Mouse (Mus musculus): ENCODE results near the gene Serpinb9b. TPM values are rescaled to one million over a fixed set of nuclear protein-coding genes. Genes with fewer than 3 reads are reported as not detected.

Serpinb9b gene
- total and polyA plus RNA-seq, 2 experiments from 2014 or later, result 0.36 to 0.66 TPM

DNA sequence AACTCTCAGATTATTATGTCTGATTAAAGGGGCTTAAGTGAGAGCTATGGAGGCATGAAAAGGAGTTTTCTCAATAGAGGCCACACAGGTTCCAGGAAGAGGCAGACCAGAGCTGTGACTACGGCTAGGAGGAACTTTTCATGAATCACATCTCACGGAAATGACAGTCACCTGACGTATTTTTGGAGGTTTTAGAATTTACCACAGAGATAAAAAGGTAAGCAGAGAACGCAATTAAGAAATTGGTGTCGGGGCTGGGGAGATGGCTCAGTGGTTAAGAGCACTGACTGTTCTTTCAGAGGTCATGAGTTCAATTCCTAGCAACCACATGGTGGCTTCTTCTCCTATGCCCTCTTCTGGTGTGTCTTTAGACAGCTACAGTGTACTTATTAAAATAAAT lies 25.9 kb upstream of the Serpinb9b start:
- WGBS, result 91% methylated on average over 5 of the region's 5 CpGs
- Histone ChIP-seq H3K9me3 (ENCODE audit: low read length) (no peaks in the 10 kb centered on the region), H3K27me3 (ENCODE audit: insufficient read depth, low read length) (no peaks in the 10 kb centered on the region), H3K4me2 (ENCODE audit: low read depth, low read length, poor library complexity, severe bottlenecking) (no peak overlapping the region), H3K4me1 (ENCODE audit: insufficient read depth, low read length) (0 out of 2 replicates have a peak, but pooled peaks cover 2% of the 10 kb centered on the region), H3K27ac (ENCODE audit: low read depth, low read length) (no peak overlapping the region), H3K4me3 (ENCODE audit: low read depth, low read length) (no peak overlapping the region), H3K9ac (replicated peaks; ENCODE audit: low read length, poor library complexity, severe bottlenecking) (no peak overlapping the region), H3K36me3 (ENCODE audit: insufficient read depth, low read length) (no peaks in the 10 kb centered on the region)
- no peak for TF ChIP-seq CTCF (IDR thresholded peaks at IDR 0.05)
- no peak for DNase-seq (ENCODE audit: low spot score)
- no peak for ATAC-seq (ENCODE audit: low FRiP score)

- no peaks in the 10 kb centered on the region for H3K36me3 ChIP-seq (ENCODE audit: insufficient read depth, low read length)
- no peak for ATAC-seq (ENCODE audit: low FRiP score)
- no peaks in the 10 kb centered on the region for H3K9me3 ChIP-seq (ENCODE audit: low read length)
- H3K9ac ChIP-seq (replicated peaks; ENCODE audit: low read length, poor library complexity, severe bottlenecking), result no peak within 1 kb of the TSS
- 82% methylated on average over 3 of the region's 3 CpGs for WGBS
- H3K4me1 ChIP-seq (ENCODE audit: insufficient read depth, low read length), result 0 out of 2 replicates have a peak, but pooled peaks cover 2% of the 10 kb centered on the region
- peak within 1 kb of the TSS; percentile 2; the same call in 1 of the 2 replicates for H3K27ac ChIP-seq (ENCODE audit: low read depth, low read length)
- no peak within 1 kb of the TSS for H3K4me3 ChIP-seq (ENCODE audit: low read depth, low read length)
- TF ChIP-seq CTCF (IDR thresholded peaks at IDR 0.05), result no peak
- H3K27me3 ChIP-seq (ENCODE audit: insufficient read depth, low read length), result no peaks in the 10 kb centered on the region
- DNase-seq (ENCODE audit: low spot score), result no peak
- no peak within 1 kb of the TSS for H3K4me2 ChIP-seq (ENCODE audit: low read depth, low read length, poor library complexity, severe bottlenecking)
These were observed 24.3 kb upstream of the Serpinb9b start, which contains the start of gene Serpinb9 for GRCm38 (mm10) chr13:33002950-33003349. Gene Serpinb9 (plus strand): TSS chr13:33003250.

- ATAC-seq (ENCODE audit: low FRiP score) (0 out of 2 replicates have a peak, but pooled peaks have one; percentile 25), DNase-seq (ENCODE audit: low spot score) (no peak)
- Histone ChIP-seq H3K36me3 (ENCODE audit: insufficient read depth, low read length) (no peaks in the 10 kb centered on the region), H3K4me2 (ENCODE audit: low read depth, low read length, poor library complexity, severe bottlenecking) (peak overlapping the region; percentile 47), H3K27me3 (ENCODE audit: insufficient read depth, low read length) (no peaks in the 10 kb centered on the region), H3K9me3 (ENCODE audit: low read length) (no peaks in the 10 kb centered on the region), H3K4me3 (ENCODE audit: low read depth, low read length) (peak overlapping the region; percentile 22; the same call in 1 of the 2 replicates), H3K4me1 (ENCODE audit: insufficient read depth, low read length) (0 out of 2 replicates have a peak, but pooled peaks cover 2% of the 10 kb centered on the region), H3K9ac (replicated peaks; ENCODE audit: low read length, poor library complexity, severe bottlenecking) (no peak overlapping the region), H3K27ac (ENCODE audit: low read depth, low read length) (peak overlapping the region; percentile 2; the same call in 1 of the 2 replicates)
- 71% methylated on average over 9 of the region's 9 CpGs for WGBS
- no peak for TF ChIP-seq CTCF (IDR thresholded peaks at IDR 0.05)
These were observed 23.4 kb upstream of the Serpinb9b start for GRCm38 (mm10) chr13:33003523-33004413.

GRCm38 (mm10) chr13:33004414-33005105 lies 22.7 kb upstream of the Serpinb9b start:
- peak overlapping the region; percentile 2; the same call in 1 of the 2 replicates for H3K27ac ChIP-seq (ENCODE audit: low read depth, low read length)
- peak; percentile 85 for ATAC-seq (ENCODE audit: low FRiP score)
- no peaks in the 10 kb centered on the region for H3K9me3 ChIP-seq (ENCODE audit: low read length)
- 0 out of 2 replicates have a peak, but pooled peaks cover 2% of the 10 kb centered on the region for H3K4me1 ChIP-seq (ENCODE audit: insufficient read depth, low read length)
- TF ChIP-seq CTCF (IDR thresholded peaks at IDR 0.05), result peak; percentile 75
- no peaks in the 10 kb centered on the region for H3K27me3 ChIP-seq (ENCODE audit: insufficient read depth, low read length)
- peak overlapping the region; percentile 47 for H3K4me2 ChIP-seq (ENCODE audit: low read depth, low read length, poor library complexity, severe bottlenecking)
- DNase-seq (ENCODE audit: low spot score), result peak; percentile 76
- H3K36me3 ChIP-seq (ENCODE audit: insufficient read depth, low read length), result no peaks in the 10 kb centered on the region
- WGBS, result 15% methylated on average over 12 of the region's 12 CpGs
- H3K4me3 ChIP-seq (ENCODE audit: low read depth, low read length), result peak overlapping the region; percentile 22; the same call in 1 of the 2 replicates
- H3K9ac ChIP-seq (replicated peaks; ENCODE audit: low read length, poor library complexity, severe bottlenecking), result 0 out of 2 replicates have a peak overlapping the region, but pooled peaks have one; percentile 25

DNA sequence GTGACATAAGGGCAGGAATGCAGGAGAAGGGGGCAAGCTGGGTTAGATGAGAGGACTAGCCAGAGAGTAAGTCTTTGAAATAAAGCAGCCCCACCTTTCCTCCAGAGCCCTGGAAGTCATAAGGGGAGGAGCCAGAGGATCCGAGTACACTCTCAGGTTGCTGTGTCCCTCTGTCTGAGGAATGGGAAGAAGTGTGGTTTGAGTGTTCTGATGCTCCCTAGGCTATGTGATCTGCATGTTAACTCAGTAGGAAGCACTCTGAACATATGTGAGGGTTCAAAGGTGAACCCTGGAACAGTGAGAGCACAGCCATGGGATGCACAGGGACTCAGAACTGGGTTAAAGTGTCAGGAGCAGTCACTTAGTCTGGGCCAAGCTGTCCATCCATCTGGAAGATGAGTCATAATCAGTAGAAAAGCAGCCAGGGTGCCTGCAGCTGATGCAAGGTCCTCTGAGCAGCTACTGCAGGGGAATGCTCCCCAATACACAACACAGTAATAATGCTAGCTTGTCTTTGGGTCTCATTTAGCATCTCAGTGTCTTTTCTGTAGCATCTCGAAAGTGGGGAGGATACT lies 21.6 kb upstream of the Serpinb9b start:
- Histone ChIP-seq H3K4me1 (ENCODE audit: insufficient read depth, low read length) (0 out of 2 replicates have a peak, but pooled peaks cover 2% of the 10 kb centered on the region), H3K9me3 (ENCODE audit: low read length) (no peaks in the 10 kb centered on the region), H3K27ac (ENCODE audit: low read depth, low read length) (no peak overlapping the region), H3K4me3 (ENCODE audit: low read depth, low read length) (no peak overlapping the region), H3K27me3 (ENCODE audit: insufficient read depth, low read length) (no peaks in the 10 kb centered on the region), H3K4me2 (ENCODE audit: low read depth, low read length, poor library complexity, severe bottlenecking) (no peak overlapping the region), H3K9ac (replicated peaks; ENCODE audit: low read length, poor library complexity, severe bottlenecking) (no peak overlapping the region), H3K36me3 (ENCODE audit: insufficient read depth, low read length) (no peaks in the 10 kb centered on the region)
- TF ChIP-seq CTCF (IDR thresholded peaks at IDR 0.05), result no peak
- WGBS, result 73% methylated on average over 2 of the region's 2 CpGs
- DNase-seq (ENCODE audit: low spot score) (no peak), ATAC-seq (ENCODE audit: low FRiP score) (no peak)

Measured in midbrain, postnatal 0 days (tissue).